Mouse (Mus musculus) ES-Bruce4 (cell line): Measurements from ENCODE around the gene Boll.

ENCODE experiments used
- CTCF ChIP-seq: IDR thresholded peaks from one replicate; pipeline ENCODE4 v1.8.1; 2011; ENCODE audit warnings: low read depth, low read length
- POLR2A ChIP-seq: IDR thresholded peaks from one replicate; pipeline ENCODE4 v1.8.1; 2011; ENCODE audit warnings: low read length; ENCODE audit not compliant: insufficient read depth

DNA sequence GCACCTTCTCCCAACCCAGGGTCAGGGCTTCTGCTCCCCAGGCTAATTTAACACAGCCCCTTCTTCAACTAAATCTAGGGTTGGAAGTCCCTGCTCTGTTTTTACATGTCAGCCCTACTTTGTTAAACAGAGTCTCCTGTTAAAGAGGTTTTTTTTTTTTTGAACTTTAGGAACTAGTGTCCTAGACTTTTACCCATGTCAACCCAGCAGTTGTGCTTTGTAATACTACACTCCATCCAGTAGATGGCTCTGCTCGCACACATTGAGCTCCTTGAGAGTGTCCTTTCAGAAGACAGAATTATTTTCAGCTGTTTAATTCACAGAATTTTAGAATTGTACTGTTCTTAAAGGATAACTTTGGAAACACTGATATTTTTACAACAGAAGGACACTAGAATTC is 124.0 kb downstream of the Boll start:
- TF ChIP-seq CTCF = no peak
- TF ChIP-seq POLR2A = no peak
